Mouse (Mus musculus) megakaryocyte, embryonic 14.5 days (primary cell): ENCODE results near the gene Pdzrn3.

Experiments used
- FLI1 ChIP-seq: IDR thresholded peaks from 2 replicates; pipeline ENCODE4 v1.6.1; 2012; ENCODE audit warnings: low read length, inconsistent platforms, mixed read lengths
- GATA1 ChIP-seq: IDR thresholded peaks from 3 replicates; pipeline ENCODE4 v1.6.1; 2012; ENCODE audit warnings: mixed read lengths, low read length, inconsistent platforms, borderline replicate concordance

DNA sequence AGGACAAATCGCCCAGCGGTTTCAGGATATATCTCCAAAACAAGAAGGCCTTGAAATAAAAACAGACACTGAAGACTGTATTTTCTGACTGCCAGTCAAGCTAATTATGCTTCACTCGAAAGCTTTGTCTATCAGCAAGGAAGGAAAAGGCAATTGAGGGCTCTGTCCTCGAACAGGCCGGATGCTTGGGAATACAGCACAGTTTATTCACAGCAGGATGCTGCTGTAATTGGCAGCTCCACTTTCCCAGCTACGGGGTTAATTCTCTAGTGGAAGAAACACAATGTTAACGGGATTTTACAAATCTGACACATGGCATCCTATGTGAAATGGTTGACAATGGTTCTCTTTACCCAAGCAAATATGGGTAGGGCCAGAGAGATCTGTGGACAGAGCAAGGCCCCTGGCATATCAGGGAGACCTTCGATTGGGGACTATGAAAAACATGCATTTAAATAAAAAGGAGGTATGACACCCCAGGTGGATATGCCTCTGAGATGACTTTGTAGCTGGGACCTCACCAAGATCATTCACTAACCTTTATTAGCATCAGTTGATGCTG lies 150.3 kb downstream of the Pdzrn3 start:
- TF ChIP-seq GATA1 (no peak), FLI1 (no peak)
